Mouse (Mus musculus) hindbrain, embryonic 15.5 days (tissue): ENCODE measurements around the gene Sox15. TPM values are rescaled to one million over a fixed set of nuclear protein-coding genes. Genes with fewer than 3 reads are reported as not detected.
"Not testable (repeated sequence)": the region's sequence is repeated elsewhere in the genome, so short reads cannot be mapped to it uniquely, and the experiment has no call there.

ENCODE experiments used
- ATAC-seq: fragments of 200-750 bp; cut with Nextera tagmentation; 2 replicates; pipeline ENCODE4 v1.8.0; 2017; ENCODE audit warnings: low read depth, moderate number of reproducible peaks, moderate TSS enrichment; ENCODE audit not compliant: low FRiP score
- H3K27ac ChIP-seq: fragments of 300-500 bp; sonication (generic); replicated peaks from 2 replicates; pipeline ENCODE4 v1.5.1; 2015; ENCODE audit warnings: mild to moderate bottlenecking, inconsistent platforms
- H3K27me3 ChIP-seq: fragments of 300-500 bp; sonication (generic); 2 replicates; pipeline ENCODE4 v1.6.1; 2015; ENCODE audit warnings: control low read depth, inconsistent platforms
- H3K36me3 ChIP-seq: fragments of 300-500 bp; sonication (generic); 2 replicates; pipeline ENCODE4 v1.6.1; 2015; ENCODE audit warnings: control low read depth, inconsistent platforms
- H3K4me1 ChIP-seq: fragments of 300-500 bp; sonication (generic); replicated peaks from 2 replicates; pipeline ENCODE4 v1.6.1; 2015; ENCODE audit warnings: control low read depth, inconsistent platforms
- H3K4me2 ChIP-seq: fragments of 300-500 bp; sonication (generic); 2 replicates; pipeline ENCODE4 v1.6.1; 2015; ENCODE audit warnings: moderate library complexity, mild to moderate bottlenecking, inconsistent platforms
- H3K4me3 ChIP-seq: fragments of 300-500 bp; sonication (generic); 2 replicates; pipeline ENCODE4 v1.5.1; 2015; ENCODE audit warnings: mild to moderate bottlenecking, inconsistent platforms
- H3K9ac ChIP-seq: fragments of 300-500 bp; sonication (generic); 2 replicates; pipeline ENCODE4 v1.6.1; 2015; ENCODE audit warnings: inconsistent platforms
- H3K9me3 ChIP-seq: fragments of 300-500 bp; sonication (generic); 2 replicates; pipeline ENCODE4 v1.6.1; 2016; ENCODE audit warnings: control low read depth, inconsistent platforms
- WGBS: fragments of 180-500 bp; shearing (Covaris S2); methylation state at CpG from one replicate; pipeline ENCODE4 v1.1.7; 2015; 5-methylcytosine and 5-hydroxymethylcytosine counted together
- polyA plus RNA-seq: library from polyadenylated mRNA; unstranded; fragments of >200 nt; fragmentation: Nextera tagmentation; extraction: Ambion mirVana; gene quantifications from 2 replicates; pipeline ENCODE4 v1.2.1, GENCODE M21; 2015

Gene Sox15
- polyA plus RNA-seq, 1 experiment from 2014 or later = not detected

GRCm38 (mm10) chr11:69620394-69621081 lies 34.6 kb upstream of the Sox15 start:
- Histone ChIP-seq H3K27me3 (no peaks in the 10 kb centered on the region), H3K4me3 (no peak overlapping the region), H3K9me3 (no peaks in the 10 kb centered on the region), H3K4me1 (peaks cover 16% of the 10 kb centered on the region), H3K27ac (no peak overlapping the region), H3K9ac (no peak overlapping the region), H3K36me3 (no peaks in the 10 kb centered on the region), H3K4me2 (no peak overlapping the region)
- no peak for ATAC-seq
- WGBS = 87% methylated on average over 7 of the region's 7 CpGs

- no peaks in the 10 kb centered on the region for H3K27me3 ChIP-seq
- H3K36me3 ChIP-seq = no peaks in the 10 kb centered on the region
- 1% methylated on average over 20 of the region's 20 CpGs for WGBS
- H3K9ac ChIP-seq = peak within 1 kb of the TSS; percentile 52
- peak; percentile 85 for ATAC-seq
- peak within 1 kb of the TSS; percentile 47 for H3K4me3 ChIP-seq
- H3K27ac ChIP-seq = peak within 1 kb of the TSS; percentile 78
- H3K4me2 ChIP-seq = peak within 1 kb of the TSS; percentile 68
- H3K4me1 ChIP-seq = peaks cover 16% of the 10 kb centered on the region
- no peaks in the 10 kb centered on the region for H3K9me3 ChIP-seq
These were observed 33.4 kb upstream of the Sox15 start, which contains the start of gene Sat2 for GRCm38 (mm10) chr11:69621571-69622268. Gene Sat2 (plus strand): TSS chr11:69622024.

GRCm38 (mm10) chr11:69622406-69622805 lies 32.7 kb upstream of the Sox15 start:
- peak overlapping the region; percentile 52 for H3K9ac ChIP-seq
- H3K4me1 ChIP-seq = peaks cover 16% of the 10 kb centered on the region
- H3K36me3 ChIP-seq = no peaks in the 10 kb centered on the region
- H3K4me2 ChIP-seq = peak overlapping the region; percentile 68
- H3K27me3 ChIP-seq = no peaks in the 10 kb centered on the region
- H3K9me3 ChIP-seq = no peaks in the 10 kb centered on the region
- peak overlapping the region; percentile 78 for H3K27ac ChIP-seq
- peak; percentile 43; the same call in 1 of the 2 replicates for ATAC-seq
- WGBS = 39% methylated on average over 6 of the region's 6 CpGs
- H3K4me3 ChIP-seq = peak overlapping the region; percentile 47

GRCm38 (mm10) chr11:69623006-69623405 lies 32.1 kb upstream of the Sox15 start:
- peak overlapping the region; percentile 52; the same call in 1 of the 2 replicates for H3K9ac ChIP-seq
- peak overlapping the region; percentile 68 for H3K4me2 ChIP-seq
- no peak for ATAC-seq
- H3K4me1 ChIP-seq = peaks cover 16% of the 10 kb centered on the region
- peak overlapping the region; percentile 47 for H3K4me3 ChIP-seq
- H3K27me3 ChIP-seq = no peaks in the 10 kb centered on the region
- H3K27ac ChIP-seq = no peak overlapping the region
- H3K36me3 ChIP-seq = no peaks in the 10 kb centered on the region
- 62% methylated on average over 4 of the region's 4 CpGs for WGBS
- no peaks in the 10 kb centered on the region for H3K9me3 ChIP-seq

GRCm38 (mm10) chr11:69624339-69624738 lies 30.8 kb upstream of the Sox15 start:
- 90% methylated on average over 2 of the region's 2 CpGs for WGBS
- H3K4me2 ChIP-seq, H3K9ac ChIP-seq, H3K4me3 ChIP-seq, H3K36me3 ChIP-seq, ATAC-seq, H3K9me3 ChIP-seq, H3K27ac ChIP-seq, H3K27me3 ChIP-seq: not testable (repeated sequence)
- H3K4me1 ChIP-seq = peaks cover 16% of the 10 kb centered on the region

- Histone ChIP-seq H3K4me2 (no peak overlapping the region), H3K4me1 (peaks cover under 1% of the 10 kb centered on the region), H3K27me3 (no peaks in the 10 kb centered on the region), H3K36me3 (no peaks in the 10 kb centered on the region), H3K9me3 (no peaks in the 10 kb centered on the region), H3K27ac (no peak overlapping the region), H3K4me3 (no peak overlapping the region), H3K9ac (no peak overlapping the region)
- WGBS = 36% methylated on average over 6 of the region's 6 CpGs
- no peak for ATAC-seq
These were observed 26.8 kb upstream of the Sox15 start for GRCm38 (mm10) chr11:69628286-69628685.

GRCm38 (mm10) chr11:69629802-69630201 lies 25.3 kb upstream of the Sox15 start:
- no peak for ATAC-seq
- no peak overlapping the region for H3K9ac ChIP-seq

GRCm38 (mm10) chr11:69632284-69633089 lies 22.6 kb upstream of the Sox15 start, which contains the start of gene Fxr2:
Gene Fxr2 (plus strand): TSS chr11:69632990.
- Histone ChIP-seq H3K27me3 (no peaks in the 10 kb centered on the region), H3K27ac (peak within 1 kb of the TSS; percentile 95), H3K4me2 (peak within 1 kb of the TSS; percentile 78), H3K4me1 (peaks cover 33% of the 10 kb centered on the region), H3K36me3 (peaks cover 4% of the 10 kb centered on the region; the same call in 1 of the 2 replicates), H3K9me3 (no peaks in the 10 kb centered on the region), H3K4me3 (peak within 1 kb of the TSS; percentile 94), H3K9ac (peak within 1 kb of the TSS; percentile 99)
- ATAC-seq = peak; percentile 100
- under 1% methylated on average over 36 of the region's 56 CpGs for WGBS

More at GRCm38 (mm10) chr11:69629802-69630201, 25.3 kb upstream of the Sox15 start:
- H3K36me3 ChIP-seq = no peaks in the 10 kb centered on the region
- 66% methylated on average over 1 of the region's 1 CpGs for WGBS
- H3K9me3 ChIP-seq = no peaks in the 10 kb centered on the region
- H3K27me3 ChIP-seq = no peaks in the 10 kb centered on the region
- H3K27ac ChIP-seq = no peak overlapping the region
- H3K4me2 ChIP-seq = no peak overlapping the region
- peaks cover 13% of the 10 kb centered on the region for H3K4me1 ChIP-seq
- no peak overlapping the region for H3K4me3 ChIP-seq

GRCm38 (mm10) chr11:69633128-69633866 lies 21.8 kb upstream of the Sox15 start:
- Histone ChIP-seq H3K4me2 (peak overlapping the region; percentile 78), H3K27me3 (no peaks in the 10 kb centered on the region), H3K9me3 (no peaks in the 10 kb centered on the region), H3K9ac (peak overlapping the region; percentile 99), H3K4me1 (peaks cover 33% of the 10 kb centered on the region), H3K36me3 (peaks cover 5% of the 10 kb centered on the region; the same call in 1 of the 2 replicates), H3K27ac (peak overlapping the region; percentile 95), H3K4me3 (peak overlapping the region; percentile 94)
- WGBS = under 1% methylated on average over 33 of the region's 50 CpGs
- ATAC-seq = peak; percentile 40; the same call in 1 of the 2 replicates

GRCm38 (mm10) chr11:69635471-69635870 lies 19.6 kb upstream of the Sox15 start:
- Histone ChIP-seq H3K4me2 (peak overlapping the region; percentile 78; the same call in 1 of the 2 replicates), H3K27me3 (no peaks in the 10 kb centered on the region), H3K4me3 (no peak overlapping the region), H3K27ac (no peak overlapping the region), H3K36me3 (peaks cover 19% of the 10 kb centered on the region), H3K9ac (no peak overlapping the region), H3K4me1 (peaks cover 33% of the 10 kb centered on the region), H3K9me3 (no peaks in the 10 kb centered on the region)
- 93% methylated on average over 3 of the region's 3 CpGs for WGBS
- ATAC-seq = no peak

GRCm38 (mm10) chr11:69645860-69646259 lies 9.3 kb upstream of the Sox15 start:
- no peaks in the 10 kb centered on the region for H3K9me3 ChIP-seq
- no peak for ATAC-seq
- H3K9ac ChIP-seq = no peak overlapping the region
- no peak overlapping the region for H3K27ac ChIP-seq
- H3K4me2 ChIP-seq = no peak overlapping the region
- no peak overlapping the region for H3K4me3 ChIP-seq
- H3K4me1 ChIP-seq = no peaks in the 10 kb centered on the region
- no peaks in the 10 kb centered on the region for H3K27me3 ChIP-seq
- H3K36me3 ChIP-seq = peaks cover 94% of the 10 kb centered on the region
- 96% methylated on average over 5 of the region's 5 CpGs for WGBS
